Mouse (Mus musculus) kidney, adult 8-10 months (tissue): ENCODE data around the gene Rims3.
A peak's percentile ranks its signal among the peaks of the same experiment; 100 is the strongest.

Experiments used
- DNase-seq, 2 experiments: peaks; one replicate each; pipeline ENCODE4 v3.0.0; 2022

Gene Rims3

GRCm38 (mm10) chr4:120894584-120894983 lies 40.0 kb downstream of the Rims3 start:
- DNase-seq = no peak

DNA sequence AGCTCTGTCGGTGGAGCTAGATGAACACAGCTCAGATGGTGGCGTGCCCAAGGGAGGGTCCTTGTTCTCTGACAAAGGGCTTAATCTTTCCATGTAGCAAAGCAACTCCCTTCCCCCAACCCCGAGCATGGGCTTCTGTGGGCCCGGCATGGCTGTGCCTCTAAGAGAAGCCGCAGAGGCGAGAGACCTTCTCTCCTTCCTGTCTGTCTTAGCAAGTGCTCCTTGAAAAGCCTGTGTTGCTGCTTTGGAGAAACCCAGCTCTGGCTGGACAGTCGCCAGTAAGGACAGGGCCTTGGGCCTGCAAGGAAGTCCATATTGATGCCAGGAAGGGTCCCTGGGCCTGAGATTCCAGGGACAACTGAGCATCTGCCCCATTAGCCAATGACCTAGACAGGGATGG lies 40.6 kb downstream of the Rims3 start:
- DNase-seq = no peak

- DNase-seq = no peak
These were observed 41.4 kb downstream of the Rims3 start for GRCm38 (mm10) chr4:120895810-120896584.

GRCm38 (mm10) chr4:120904533-120904932 lies 49.9 kb downstream of the Rims3 start:
- no peak for DNase-seq

DNA sequence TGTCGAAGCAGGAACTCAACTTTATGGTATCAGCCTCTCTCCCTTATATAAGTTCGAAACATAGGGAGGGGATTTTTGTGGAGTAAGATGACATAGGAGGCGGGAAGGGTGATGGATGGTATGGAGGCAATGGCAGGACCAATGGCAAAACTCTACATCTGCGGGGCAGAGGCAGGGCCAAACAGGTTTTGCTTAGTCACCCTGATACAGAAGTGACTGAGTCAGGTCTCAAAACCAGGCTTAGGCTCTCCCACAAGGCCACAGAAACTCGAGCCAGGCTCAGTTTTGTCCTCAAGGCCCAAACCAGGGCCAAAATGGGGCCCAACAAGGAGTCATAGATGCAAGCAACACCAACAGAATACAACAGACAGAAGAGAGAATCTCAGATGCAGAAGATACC lies 51.0 kb downstream of the Rims3 start:
- no peak for DNase-seq

DNA sequence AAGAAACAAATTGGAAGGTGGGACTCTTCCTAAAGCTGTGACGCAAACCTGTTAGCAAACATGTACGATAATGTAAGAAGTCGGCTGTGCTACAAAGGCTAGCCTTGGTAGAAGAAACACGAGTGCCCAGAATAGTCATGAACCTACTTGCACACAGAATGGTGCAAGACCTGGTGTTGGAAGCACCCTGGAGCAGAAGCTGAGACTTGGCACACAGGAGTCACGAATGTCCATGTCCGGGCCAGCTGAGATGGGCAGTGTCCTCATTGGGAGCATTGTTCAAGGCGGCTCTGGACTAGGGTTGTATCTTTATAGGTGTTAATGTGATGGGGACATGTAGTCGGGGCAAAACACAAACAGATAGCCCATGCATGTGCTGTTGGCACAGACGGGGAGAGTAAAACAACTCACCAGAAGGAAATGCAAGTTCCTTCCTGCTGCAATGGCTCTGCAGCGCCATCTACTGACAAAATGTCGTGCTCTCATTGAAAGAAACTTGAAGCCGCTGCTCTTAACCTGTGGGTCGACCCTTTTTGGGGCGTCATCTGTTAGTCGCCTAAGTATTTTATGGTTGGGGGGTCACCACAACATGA lies 55.0 kb downstream of the Rims3 start:
- peak in 1 of 2 experiments; percentile 57 for DNase-seq

DNA sequence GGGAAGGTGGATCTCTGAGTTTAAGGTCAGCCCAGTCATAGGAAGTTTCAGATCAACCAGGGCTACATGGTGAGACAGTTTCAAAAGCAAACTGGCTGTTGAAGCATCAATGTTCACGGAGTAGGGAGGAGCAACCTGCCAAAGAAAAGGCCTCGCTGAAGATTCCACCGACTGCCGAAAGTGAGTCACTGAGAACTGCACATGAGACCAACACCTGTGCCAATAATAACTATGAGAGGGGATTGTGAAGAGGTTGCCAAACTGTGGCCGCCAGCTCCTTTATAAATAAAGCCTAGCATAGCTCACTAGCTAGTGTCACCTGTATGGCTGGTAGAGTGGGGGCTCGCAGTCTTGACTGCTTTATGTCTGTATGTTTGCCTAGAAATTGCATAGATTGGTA lies 56.5 kb downstream of the Rims3 start:
- DNase-seq = no peak

GRCm38 (mm10) chr4:120912866-120913265 lies 58.2 kb downstream of the Rims3 start:
- DNase-seq = peak; percentile 51 to 58

- no peak for DNase-seq
These were observed 58.8 kb downstream of the Rims3 start for GRCm38 (mm10) chr4:120913443-120913842.

DNA sequence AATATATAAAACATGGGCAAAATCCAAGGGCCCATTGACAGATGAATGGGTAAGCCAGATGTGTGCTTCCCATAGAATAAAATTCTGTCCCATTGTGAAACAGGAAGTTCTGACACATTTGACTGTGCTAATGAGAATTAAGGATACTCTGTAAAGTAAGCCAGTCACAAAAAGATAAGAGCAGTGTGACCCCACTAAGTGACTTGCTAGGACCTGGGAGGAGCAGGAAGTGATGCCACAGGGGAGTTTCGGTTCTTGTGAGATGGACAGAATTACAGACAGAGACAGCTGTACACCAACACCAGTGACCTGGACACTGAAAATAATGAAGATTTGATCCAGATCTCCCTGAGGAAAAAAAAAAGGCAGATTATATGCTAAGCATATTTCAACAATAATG lies 59.2 kb downstream of the Rims3 start:
- no peak for DNase-seq

DNA sequence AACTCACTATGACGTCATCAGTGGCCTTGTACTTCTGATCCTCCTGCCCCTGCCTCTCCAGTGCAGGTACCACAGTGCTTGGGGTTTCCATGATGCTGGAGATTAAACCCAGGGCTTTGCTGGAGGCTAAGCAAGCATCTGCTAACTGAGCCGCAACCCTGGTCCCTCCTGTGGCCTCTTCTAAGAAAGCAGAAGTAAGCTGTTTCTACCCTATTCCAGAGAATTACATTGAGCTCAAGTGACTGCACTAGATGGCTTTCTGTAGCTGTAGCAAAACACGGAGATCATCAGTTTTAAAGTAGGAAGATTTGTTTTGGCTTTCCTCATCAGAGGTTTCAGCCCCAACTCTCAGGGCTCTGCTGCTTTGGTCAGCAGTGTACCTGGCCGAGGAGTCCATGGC lies 59.9 kb downstream of the Rims3 start:
- DNase-seq = no peak

DNA sequence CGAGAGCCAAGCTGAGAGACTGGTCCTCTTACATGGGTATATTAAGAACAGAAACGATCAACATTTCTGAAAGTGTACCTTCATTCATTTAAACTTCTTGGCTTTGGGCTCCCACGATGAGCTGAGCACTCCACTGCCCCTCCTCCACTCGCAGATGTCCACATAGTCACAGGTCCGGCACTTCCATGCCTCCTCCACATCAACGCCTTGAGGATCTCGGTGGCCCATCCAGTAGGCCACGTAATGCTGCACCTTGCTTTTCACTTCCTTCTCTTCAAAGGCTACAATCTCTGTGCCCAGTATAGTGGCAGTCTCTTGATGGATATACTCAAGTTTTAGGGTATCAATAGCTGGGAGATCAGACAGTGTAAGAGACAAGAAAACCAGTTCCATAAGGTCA lies 66.8 kb downstream of the Rims3 start:
- DNase-seq = no peak

DNA sequence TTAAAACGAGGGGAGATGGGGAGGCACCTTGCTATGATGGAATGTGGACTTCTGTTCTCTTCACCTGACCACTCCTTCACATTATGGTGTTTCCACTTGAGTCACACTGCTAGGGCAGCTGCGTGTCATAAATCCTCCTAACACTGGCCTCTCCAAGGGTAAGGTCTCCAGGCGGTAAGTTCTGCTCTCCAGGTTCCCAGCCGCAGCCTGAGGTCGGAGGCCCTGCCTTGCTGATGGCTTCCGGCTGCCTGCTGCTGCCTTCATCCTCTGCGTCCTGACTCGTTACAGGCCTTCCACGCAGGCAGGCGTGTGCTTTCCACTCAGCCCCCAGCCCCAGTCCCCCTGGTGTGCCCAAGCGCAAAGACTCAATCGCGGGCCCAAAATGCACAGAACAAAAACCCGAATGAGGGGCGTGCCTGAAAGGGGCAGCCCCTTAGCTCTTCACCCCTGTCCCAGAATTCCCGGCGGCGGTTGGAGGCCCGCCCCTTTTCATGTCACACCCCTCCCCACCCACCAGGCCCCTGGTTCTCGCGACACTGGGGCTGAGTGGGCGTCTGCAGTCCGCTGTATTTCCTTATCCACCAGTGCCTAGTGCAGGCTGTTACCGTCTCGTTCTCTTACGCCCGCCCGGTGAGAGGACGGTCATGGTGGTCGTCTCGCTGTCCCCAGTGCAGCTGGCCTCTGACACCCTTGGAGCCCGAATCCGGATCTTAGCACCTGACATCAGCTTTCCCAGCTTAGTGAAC lies 70.1 kb downstream of the Rims3 start, which contains the start of gene Exo5:
Gene Exo5, minus strand, starts transcription at position 464 of the 746 bp plus-strand sequence.
- DNase-seq = peak; percentile 83 to 88

GRCm38 (mm10) chr4:120925386-120925785 lies 70.8 kb downstream of the Rims3 start:
- DNase-seq = peak; percentile 58 to 63

DNA sequence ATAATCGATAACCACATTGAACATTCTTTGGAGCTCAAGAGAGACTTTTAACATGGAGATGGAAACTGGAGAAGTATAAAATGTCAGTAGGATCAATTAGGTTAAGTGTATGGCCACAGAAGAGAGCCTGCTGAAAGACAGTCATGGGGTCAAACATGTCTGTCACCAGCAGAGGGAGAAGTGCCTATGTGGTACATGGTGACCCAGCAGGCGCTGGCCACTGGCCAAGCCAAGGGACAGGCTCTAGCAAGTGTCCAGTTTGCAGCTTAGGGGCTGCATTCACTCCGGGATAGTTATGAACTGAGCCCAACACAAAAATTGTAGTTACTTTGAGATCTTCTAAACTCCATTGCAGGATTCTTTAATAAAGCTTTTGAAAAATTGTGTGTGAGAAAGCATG lies 74.1 kb downstream of the Rims3 start:
- no peak for DNase-seq

DNA sequence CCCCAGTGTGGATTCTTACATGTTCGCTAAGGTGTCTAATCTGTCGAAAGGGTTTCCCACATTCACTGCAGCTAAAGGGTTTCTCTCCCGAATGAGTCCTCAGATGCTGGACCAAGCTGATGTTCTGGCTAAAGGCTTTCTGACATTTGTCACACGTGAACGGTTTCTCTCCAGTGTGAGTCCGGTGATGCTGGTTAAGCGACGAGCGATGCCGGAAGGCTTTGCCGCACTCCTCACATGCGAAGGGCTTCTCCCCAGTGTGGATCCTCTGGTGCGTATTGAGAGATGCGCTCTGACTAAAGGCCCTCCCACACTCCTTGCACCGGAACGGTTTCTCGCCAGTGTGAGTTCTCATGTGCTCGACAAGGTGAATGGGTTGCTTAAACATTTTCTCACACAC lies 76.1 kb downstream of the Rims3 start:
- DNase-seq = no peak

DNA sequence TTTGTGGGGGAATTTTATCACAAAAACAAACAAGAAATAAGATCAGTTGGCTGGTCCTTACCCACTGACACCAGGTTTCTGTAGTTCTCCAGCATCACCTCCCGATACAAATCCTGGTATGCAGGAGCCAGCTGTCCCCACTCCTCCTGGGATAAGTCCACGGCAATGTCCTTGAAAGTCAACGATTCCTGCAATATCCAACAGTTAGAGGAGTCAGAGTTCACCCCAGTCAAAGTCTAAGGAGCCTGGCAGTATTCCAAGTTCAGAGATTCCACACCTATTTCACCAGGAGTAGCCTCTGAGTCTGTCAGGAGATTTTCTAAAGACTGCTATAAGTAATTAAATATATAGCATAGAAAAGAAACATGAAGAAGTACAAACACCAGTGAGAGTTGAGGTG lies 80.4 kb downstream of the Rims3 start:
- peak; percentile 53 to 70 for DNase-seq
